In genomic region chr7:141155362-141155761, GRCm38 (mm10) we compare ENCODE assay signal across 20 mouse cellular contexts. TPM values are rescaled to one million over a fixed set of nuclear protein-coding genes. Genes with fewer than 3 reads are reported as not detected.
"Had no signal": no experiment of that assay in that cellular context is flagged by ENCODE, and none has a peak within 500 bp of the region (broad histone marks: within the 10 kb centered on the region; RNA-seq: fewer than 3 reads in every experiment).

No protein-coding gene starts in this region.

- H3K4me2 ChIP-seq: limb, embryonic 12.5 days; liver, embryonic 13.5 days; lung, embryonic 14.5 days; midbrain, embryonic 11.5 days had no signal

- DNase-seq: kidney, adult 18-20 months; kidney, adult 9 months; layer of hippocampus, postnatal 36 days; liver; liver, embryonic 13.5 days; lung, embryonic 14.5 days; lung, postnatal 14 days; lung, postnatal 4 days; midbrain, embryonic 14.5 days; thymus, postnatal 25 days had no signal

- H3K4me1 ChIP-seq: limb, embryonic 12.5 days had no signal

- H3K4me3 ChIP-seq: left cerebral cortex, adult 2 months; limb, embryonic 12.5 days; liver, embryonic 13.5 days had no signal

- H3K27me3 ChIP-seq: limb, embryonic 12.5 days; liver, embryonic 13.5 days had no signal

- H3K9me3 ChIP-seq: liver, embryonic 13.5 days had no signal

- H3K27ac ChIP-seq: left cerebral cortex, adult 2 months; limb, embryonic 12.5 days; liver, embryonic 13.5 days had no signal

- ATAC-seq: liver, postnatal 0 days had no signal

- H3K9ac ChIP-seq: limb, embryonic 12.5 days; liver, embryonic 13.5 days; liver, postnatal 0 days; lung, embryonic 14.5 days had no signal

RNA-seq across cellular contexts. Expression of gene Ano9, which starts 37.8 kb away (rescaled TPM):
- total RNA-seq: layer of hippocampus, adult 8-10 months; layer of hippocampus, postnatal 10 days; layer of hippocampus, postnatal 36 days; left cerebral cortex, adult 2 months; left cerebral cortex, postnatal 10 days; left cerebral cortex, postnatal 36 days; megakaryocyte progenitor cell, adult 5-6 weeks; megakaryocyte-erythroid progenitor cell, adult 5-6 weeks had no signal
